Mouse (Mus musculus) gastrocnemius, postnatal 14 days (tissue): Measurements from ENCODE around the gene Astl. TPM values are rescaled to one million over a fixed set of nuclear protein-coding genes. Genes with fewer than 3 reads are reported as not detected.
A peak's percentile ranks its signal among the peaks of the same experiment; 100 is the strongest.

Experiments
- DNase-seq: peaks from one replicate; pipeline ENCODE4 v3.0.0; 2021; ENCODE audit warnings: mixed read lengths
- intact Hi-C: fragments of 180-260 bp; cut with DNase I; formaldehyde crosslinking; loops from one replicate; pipeline ENCODE4 v1.15.1; 2025; ENCODE audit warnings: low total_unique reads
- total RNA-seq, 2 experiments: library from RNA; stranded (reverse); gene quantifications; 2 replicates each; pipeline ENCODE4 v1.2.3; 2021

Astl gene
- total RNA-seq, 2 experiments from 2014 or later: not detected

DNA sequence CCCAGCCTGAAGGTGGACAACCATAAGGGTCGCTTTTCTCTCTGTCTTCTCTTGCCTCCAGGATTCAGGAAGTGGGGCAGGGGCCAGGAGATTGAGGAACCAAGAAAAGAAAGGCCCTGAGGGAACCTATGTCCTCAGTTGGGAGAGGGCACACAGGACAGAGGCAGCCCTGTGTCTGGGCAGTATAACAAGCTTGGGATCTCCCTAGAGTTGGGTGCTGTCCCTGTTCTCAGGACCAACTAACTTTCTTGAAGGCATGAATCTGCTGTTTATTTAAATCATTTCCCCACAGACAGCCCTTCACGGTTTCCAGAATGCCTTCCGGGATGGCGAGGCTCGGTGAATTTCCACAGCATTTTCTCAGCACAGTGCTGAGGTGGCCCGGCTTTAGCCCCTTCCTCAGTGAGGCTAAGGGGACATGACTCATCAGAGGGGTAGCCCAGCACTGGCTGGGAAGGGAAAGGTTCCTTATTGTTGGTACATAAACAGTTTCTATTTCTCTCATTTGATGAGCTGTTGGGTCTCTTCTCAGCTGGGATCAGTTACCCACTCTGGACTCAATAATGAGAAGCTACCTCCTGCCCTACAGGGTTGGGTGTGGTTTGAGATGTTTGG, 15.7 kb upstream of the Astl start:
- DNase-seq: no peak
- intact Hi-C loops: no loop called here

DNA sequence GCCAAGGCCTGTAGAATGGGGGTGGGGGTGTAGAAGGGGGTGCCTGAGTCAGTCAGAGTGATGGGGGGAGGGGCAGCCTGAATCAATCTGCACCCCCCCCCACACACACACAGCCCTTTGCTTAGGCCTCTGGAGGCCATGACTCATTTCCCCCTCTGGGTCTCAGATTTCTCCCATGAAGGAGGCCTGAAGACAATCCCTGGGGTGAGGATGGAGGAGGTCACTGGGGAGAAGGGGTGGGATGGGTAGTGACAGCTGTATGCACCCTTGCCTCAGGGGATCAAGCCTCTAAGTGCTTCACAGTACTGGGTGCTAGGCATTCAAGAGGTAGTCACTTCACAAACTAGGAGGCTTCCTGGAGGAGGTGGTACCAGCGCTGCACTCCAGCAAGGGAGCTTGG, 14.8 kb upstream of the Astl start:
- intact Hi-C loops: no loop called here
- DNase-seq: no peak

DNA sequence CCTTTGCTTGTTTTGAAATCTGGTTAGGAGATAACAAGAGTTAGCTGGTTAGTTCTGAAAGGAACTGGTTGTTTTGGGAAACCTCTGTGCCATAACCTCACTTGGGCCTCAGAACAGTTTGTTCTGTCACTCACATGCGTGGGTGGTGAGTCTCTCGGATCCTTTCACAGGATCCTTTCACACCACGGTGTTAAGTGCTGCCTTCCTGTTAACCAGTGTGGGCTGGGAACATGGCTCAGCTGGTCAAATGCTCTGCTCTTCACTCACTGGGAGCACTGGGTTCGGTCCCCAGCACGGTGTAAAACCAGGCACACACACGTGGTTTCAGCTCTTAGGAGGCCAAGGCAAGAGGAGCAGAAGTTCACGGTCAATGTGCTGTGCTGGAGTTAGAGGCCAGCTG, 14.0 kb upstream of the Astl start:
- intact Hi-C loops: no loop called here
- no peak for DNase-seq

DNA sequence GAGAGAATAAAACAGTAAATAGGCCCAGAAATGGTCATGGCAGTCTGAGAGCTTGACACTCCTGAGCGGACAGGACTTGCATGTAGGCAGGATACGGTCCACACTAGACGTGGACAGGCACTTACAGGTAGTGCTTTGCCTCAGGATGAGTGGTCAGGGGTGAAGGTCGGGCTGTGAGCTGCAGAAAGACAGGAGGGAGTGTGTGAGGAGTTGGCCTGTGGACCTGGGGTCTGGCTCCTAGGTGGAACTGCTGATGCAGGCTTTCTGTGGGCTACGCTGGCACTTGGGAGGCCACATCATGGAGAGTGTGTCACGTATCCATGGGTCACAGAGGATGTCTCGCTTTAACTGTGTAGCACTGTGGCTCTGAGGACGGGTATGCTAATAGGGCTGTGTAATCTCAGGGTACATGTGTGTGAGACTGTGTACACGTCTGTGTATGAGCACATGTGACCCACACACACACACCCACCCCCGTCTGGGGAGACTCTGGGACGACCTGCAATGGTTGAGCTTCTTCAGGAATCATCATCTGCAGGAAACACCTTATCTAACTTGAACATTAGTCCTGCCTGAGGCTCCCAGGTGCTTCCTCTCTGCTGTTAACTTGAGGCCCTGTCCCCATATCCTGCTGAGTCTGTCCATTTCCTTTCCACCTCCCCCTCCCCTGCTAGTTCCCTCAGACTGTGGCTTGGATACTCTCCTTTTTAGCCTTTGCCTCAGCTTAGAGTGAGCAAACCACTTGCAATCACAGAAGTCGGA, 10.2 kb upstream of the Astl start:
- intact Hi-C loops: no loop called here
- DNase-seq: no peak

DNA sequence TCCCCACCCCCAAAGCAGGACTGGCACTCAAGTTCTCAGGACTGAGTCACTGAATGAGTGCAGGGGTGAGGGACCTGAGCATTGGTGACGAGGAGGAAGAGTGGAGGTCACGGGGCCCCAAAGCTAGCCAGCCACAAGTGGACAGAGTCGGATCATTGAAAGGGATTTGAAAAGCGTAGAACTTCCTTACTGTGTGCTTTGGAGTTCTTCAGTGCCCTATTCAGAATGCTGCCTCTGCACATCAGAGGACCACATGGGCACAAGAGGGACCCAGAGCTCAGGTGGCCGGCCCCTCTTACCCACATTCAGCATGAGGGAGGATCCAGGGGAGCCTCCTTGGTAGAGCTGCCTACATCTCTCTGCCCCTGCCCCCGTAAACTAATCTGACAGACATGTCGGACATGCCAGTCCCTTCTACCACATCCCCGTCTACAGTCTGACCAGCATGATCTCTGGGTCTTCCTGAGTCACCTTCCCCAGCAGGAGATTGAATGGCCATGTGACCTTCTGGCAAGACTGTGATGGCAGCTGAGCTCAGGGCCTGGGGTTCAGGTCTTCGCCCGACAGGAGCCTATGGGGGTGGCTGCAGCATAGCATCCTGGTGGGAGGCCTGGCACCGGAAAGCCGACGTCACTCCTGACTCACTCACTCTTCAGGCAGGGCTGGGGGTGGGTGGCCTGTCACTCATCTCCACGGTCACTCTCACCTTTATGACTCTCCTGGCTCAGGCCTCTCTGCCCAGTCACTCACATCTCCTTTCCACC, 5.5 kb upstream of the Astl start:
- DNase-seq: no peak

DNA sequence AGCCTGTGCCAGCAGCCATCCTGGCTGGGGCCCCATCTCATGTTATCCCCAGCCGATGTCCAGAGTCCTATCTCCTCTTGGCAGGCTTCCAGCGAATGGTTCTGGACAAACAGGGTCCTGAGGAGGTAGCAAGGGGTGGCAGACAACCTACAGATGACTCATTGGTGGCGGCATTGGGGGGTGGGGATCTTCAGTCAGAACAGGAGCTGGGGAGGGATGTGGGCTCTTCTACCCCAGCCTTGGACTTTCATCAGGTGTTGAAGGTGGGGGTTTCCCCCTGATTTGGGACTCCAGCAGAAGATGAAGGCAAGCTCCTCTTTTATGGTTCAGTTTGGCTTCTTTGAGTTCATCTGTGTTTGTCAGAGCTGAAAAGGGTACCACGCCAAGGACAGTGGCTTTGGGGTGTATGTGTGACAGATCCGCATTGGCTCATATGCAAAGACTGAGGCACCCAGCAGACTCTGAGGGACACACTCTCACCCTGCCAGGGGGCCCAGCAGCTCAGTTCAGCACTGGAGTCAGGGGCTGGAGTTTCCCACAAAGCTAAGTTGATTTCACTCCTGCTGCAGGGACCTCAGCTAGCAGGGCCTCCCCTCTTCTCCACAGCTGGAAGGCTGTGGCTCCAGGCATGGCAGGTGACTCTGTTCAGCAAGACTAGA, 4.4 kb upstream of the Astl start:
- no peak for DNase-seq
- intact Hi-C loops: loop anchor here (10.0 kb wide), 1 partner anchor 89 kb away; the partner anchor contains the start of genes Ciao1 and Tmem127

More for the DNA sequence above, 5.5 kb upstream of the Astl start:
- intact Hi-C loops: loop anchor here (10.0 kb wide), 1 partner anchor 88 kb away; the partner anchor contains the start of genes Ciao1 and Tmem127

DNA sequence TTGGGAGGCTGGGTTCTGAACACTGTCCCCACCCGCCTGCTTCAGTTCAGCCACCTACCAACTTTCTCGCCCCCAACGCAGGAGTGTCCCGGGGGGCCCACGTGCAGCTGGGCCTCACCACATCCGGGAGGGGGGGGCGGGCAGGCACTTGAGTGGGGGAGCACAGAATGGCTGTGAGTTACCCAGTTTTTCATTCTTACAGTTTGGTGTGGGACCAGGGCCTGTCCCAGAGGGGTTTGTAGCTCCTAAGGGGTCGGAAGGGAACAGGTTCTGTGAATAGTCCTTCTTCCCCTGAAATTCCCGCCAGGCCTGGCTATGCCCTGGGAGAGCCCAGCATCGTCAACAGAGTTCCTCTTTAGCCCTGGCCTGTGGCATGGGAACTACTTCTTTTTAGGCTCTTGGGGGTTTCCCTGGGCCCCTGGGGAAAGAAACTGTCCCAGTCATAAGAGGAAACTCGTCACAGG, 3.3 kb upstream of the Astl start:
- DNase-seq: no peak
- intact Hi-C loops: loop anchor here (10.0 kb wide), 1 partner anchor 90 kb away; the partner anchor contains the start of genes Ciao1 and Tmem127

DNA sequence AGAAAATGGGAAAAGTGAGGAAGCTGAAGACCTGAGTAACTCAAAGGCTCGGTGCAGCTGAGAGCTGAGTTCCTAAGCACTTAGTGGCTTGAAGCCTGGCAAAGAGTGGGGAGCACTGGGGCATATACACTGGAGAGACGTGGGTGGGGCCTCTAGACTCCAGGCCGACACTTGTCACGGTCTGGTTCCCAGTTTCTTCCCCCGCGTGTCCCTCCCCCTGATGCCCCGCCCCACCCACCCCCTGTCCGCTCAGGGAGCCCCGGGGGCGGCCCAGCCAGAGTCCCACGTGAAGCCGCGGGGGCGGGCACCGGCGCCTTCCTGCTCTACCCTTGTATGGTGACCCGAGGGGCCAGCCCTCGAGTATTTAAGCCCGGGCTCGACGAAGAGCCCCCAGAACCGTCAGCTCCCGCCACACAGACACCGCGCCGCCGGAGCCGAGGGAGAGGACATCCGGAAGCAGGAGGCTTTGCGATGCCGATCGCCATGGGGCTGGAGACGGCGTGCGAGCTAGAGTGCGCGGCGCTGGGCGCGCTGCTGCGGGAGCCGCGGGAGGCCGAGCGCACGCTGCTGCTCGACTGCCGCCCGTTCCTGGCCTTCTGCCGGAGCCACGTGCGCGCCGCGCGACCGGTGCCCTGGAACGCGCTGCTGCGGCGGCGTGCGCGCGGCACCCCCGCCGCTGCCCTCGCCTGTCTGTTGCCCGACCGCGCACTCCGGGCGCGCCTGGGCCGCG, 2.5 kb upstream of the Astl start, which contains the start of gene Dusp2:
Gene Dusp2 (plus strand): TSS at position 393 of the 730 bp plus-strand sequence.
- peak; percentile 80 for DNase-seq
- intact Hi-C loops: loop anchor here (10.0 kb wide), 1 partner anchor 91 kb away; the partner anchor contains the start of genes Ciao1 and Tmem127

DNA sequence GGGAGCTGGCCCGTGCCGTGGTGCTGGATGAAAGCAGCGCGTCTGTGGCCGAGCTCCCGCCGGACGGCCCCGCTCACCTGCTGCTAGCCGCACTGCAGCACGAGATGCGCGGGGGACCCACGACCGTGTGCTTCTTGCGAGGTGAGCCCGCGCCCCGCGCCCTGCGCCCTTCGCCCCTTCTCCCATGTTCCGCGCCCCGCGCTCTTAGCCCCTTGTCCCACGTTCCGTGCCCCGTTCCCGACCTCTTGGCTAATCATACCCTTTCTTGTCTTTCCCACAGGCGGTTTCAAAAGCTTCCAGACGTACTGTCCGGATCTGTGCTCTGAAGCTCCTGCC, 2.0 kb upstream of the Astl start:
- no peak for DNase-seq

DNA sequence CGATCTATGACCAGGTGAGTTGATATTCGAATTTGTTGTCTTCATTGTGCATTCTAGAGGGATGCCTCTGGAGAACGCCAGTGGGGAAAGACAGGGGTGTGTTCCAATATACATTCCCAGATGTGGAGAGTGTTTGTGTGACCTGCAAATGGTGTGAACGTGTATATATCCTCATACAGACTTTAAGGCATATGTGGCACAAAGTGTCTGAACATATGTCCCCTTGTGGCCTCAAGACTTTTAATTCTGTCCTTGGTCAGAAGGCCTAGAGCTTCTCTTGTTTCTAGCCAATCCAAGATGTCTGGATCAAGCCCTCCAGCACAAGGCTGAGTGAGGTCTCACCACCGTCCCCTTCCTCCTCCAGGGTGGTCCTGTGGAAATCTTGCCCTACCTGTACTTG, 1.6 kb upstream of the Astl start:
- intact Hi-C loops: loop anchor here (10.0 kb wide), 1 partner anchor 92 kb away; the partner anchor contains the start of genes Ciao1 and Tmem127
- no peak for DNase-seq

More for the DNA sequence above, 2.0 kb upstream of the Astl start:
- intact Hi-C loops: loop anchor here (10.0 kb wide), 1 partner anchor 92 kb away; the partner anchor contains the start of genes Ciao1 and Tmem127

DNA sequence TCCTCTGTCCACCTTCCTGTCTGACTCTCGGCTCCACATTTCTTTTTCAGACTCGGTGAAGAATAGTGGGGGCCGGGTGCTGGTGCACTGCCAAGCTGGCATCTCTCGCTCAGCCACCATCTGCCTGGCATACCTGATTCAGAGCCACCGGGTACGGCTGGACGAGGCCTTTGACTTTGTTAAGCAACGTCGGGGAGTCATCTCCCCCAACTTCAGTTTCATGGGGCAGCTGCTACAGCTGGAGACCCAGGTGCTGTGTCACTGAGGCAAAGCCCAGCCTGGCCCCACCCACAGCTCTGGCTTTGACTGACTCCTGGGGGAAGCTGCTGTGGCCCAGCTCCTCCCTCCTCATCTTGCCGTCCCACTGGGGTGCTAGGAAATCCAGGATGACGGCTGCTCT, 908 bp upstream of the Astl start:
- intact Hi-C loops: loop anchor here (10.0 kb wide), 1 partner anchor 93 kb away; the partner anchor contains the start of genes Ciao1 and Tmem127
- DNase-seq: no peak

DNA sequence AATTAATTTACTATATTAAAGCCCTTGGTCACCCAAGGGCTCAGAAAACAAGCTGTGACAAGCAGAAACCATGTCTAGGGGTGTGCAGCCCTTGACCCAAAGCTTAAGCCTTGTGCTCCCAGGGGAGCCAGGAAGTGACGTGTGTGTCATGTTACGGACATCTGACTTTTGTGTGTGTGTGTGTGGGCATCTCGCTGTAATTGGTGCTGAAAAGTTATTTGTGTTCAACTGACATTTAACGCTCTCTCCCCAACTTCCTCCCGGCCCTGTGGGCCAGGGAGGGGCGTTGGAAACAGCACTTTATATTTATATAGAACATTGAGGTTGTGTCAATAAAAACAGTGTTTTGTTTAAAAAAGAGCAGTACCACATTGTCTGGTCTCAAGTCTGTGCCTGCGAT, 427 bp upstream of the Astl start:
- intact Hi-C loops: loop anchor here (10.0 kb wide), 1 partner anchor 93 kb away; the partner anchor contains the start of genes Ciao1 and Tmem127
- DNase-seq: no peak

DNA sequence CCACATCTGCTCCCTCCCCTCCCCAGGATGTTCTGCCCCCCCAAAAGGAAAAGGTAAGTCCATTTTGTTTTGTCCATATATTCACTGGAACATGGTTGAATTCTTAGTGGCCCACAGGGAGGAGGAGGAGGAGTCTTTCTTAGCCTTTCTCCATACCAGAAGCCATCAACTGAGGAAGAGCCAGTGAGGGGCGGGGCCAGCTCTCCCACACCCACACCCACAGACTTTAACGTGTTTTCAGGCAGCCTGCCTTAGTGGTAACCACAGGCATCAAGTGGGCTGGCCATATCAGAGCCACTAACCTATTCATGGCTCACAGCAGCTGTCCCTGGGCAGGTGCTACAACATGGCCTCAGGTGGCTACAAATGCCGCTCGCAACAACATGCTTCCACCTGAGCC, 394 bp downstream of the Astl start:
- DNase-seq: no peak
- intact Hi-C loops: loop anchor here (10.0 kb wide), 1 partner anchor 94 kb away; the partner anchor contains the start of genes Ciao1 and Tmem127

DNA sequence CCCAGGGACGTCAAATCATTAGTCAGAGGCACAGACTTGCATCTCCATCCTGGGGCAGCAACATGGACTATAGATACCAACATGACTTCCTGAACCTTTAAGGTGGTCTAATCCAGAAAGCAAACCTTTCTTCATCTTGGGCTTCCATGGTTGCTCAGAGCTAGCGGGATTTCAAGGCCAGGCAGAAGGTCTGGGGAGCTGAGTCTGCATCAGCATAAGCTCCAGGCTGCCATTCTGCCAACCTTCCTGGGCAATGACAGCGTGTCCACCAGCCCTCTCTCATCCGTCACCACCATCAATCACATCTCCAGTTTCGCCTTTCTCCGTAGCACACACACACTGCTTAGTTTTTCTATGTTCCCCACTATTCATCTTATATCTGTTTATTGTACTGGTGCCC, 823 bp downstream of the Astl start:
- intact Hi-C loops: loop anchor here (10.0 kb wide), 1 partner anchor 94 kb away; the partner anchor contains the start of genes Ciao1 and Tmem127
- DNase-seq: no peak

DNA sequence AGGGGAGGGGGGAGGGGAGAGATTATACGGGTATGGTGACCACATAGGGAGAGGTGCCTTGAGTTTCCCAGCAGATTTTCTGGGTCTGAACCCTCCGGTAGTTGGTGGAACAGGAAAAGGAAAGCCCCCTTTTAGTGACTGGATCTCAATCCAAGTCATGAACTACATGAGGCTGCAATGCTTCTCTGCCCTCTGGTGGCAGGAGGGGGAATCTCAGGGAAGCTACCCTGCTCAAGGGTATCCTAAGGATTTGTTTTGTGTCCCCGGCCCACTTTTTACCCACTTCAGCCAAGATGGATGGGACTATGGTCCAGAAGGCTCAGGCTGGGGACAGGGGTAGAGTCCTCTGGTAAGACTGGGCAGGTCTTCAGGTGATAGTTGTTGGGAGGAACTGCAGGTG, 2.7 kb downstream of the Astl start:
- peak; percentile 53 for DNase-seq
- intact Hi-C loops: loop anchor here (5.0 kb wide), 1 partner anchor 34 kb away; no protein-coding TSS in a partner anchor

DNA sequence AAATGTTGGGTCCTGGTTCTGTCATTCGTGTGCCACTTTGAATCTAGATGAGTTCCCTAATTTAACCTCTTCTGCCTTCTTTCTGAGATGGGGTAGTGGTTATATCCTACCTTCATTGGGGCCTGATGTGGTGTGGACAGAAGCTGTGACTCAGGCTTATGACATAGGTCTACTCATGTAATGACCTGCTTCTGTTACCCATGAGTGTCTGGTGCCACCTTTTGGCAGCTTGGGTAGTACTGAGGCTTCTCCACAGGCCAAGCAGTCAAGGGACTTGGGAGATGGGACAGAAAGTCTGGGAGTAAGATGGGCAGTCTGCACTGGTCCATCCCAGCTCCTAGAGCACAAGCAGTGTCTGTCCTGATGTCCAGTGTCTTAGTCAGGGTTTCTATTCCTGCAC, 7.9 kb downstream of the Astl start:
- DNase-seq: no peak
- intact Hi-C loops: no loop called here

DNA sequence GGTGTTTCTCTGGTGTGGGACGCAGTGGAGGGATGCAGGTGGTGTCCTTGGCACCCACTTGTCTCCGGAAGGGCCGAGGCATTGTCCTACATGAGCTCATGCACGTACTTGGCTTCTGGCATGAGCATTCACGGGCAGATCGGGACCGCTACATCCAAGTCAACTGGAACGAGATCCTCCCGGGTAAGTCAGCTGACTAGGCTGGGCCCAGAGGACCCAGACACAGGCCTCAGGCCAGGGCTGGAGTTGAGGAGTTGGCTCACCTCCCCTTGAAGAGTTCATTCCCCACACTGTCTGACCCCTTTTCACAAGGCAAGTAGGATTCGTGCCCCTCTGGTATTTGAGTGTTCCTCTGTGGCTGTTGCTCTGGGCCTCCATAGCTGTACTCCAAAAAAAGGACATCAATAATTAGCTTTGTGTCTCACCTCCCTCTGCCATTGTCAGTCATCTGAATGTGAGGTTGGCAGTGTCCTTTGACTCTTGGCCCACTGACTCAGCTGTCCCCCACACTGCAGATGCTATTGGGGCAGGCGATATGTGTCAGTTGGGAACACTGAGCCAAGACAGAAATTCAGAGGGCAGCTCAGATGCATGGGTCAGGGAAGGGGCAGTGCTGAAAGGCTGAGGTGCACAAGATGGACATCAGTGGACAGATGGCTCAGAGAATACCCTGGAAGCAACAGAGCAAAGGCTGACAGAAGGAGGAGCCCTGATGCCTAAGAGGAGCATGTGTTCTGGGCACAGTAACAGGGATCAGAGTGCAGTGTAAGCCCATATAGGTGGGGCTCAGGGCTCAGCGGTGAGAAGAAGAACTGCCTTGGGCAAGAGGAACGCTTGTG, 8.9 kb downstream of the Astl start:
- intact Hi-C loops: no loop called here
- no peak for DNase-seq

DNA sequence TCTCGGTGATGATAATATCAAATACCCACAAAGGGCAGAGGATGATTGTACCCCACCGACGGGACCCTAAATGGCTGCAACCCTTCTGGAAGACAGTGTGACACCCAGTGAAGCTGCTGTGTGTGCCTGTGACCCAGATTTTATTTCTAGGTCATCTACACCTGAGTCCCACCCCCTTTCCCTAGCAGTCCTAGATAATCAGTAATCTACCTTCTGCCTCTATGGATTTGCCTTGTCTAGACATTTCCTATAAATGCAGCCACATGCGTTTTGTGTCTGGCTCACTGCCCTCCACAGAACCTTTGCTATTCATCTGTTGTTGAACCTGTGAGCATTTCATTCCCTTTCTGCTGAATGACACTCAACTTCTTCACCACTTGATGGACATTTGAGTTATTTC, 15.4 kb downstream of the Astl start:
- intact Hi-C loops: no loop called here
- no peak for DNase-seq
